ENCODE assay signal across 14 mouse cellular contexts in the genomic region with DNA sequence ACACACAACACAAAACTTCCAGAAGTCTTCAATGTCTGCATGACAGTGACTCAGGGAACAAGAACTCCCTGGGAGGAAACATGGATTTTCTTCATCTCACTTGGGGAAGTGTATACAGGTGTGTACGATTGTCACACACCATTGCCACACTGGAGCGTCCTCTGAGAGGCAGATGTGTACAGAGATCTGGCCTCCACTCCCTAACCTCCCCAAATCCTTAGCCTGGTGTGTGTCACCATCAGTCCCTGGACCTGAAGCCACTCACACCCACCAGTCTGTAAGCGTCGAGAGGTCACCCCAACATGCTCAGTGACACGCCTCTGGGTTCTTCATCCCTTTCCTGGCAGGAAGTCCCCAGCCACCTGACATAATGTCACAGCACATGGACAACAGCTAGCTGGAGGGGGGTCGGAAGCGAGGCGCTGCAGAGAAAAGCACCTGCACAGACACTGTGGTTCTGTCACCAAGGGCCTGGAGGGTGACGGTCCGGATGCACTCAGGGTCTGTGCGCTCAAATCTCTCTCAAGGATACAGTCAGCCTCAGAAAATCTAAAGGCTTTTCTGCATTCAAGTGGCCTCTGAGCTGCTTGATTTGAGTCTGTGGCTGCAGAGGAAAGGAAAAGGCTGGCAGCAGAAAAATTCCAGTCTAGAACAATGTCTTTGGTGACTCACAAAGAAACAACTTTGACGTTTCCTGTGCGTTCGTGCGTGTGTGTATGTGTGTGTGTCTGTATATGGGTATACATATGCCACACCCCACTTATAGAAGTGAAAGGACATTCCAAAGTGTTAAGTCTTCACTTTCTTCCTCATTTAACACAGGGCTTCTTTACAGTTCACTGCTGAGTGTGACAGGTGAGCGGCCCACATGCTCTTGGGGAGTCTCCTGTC.
A peak's percentile ranks its signal among the peaks of the same experiment; 100 is the strongest.
DNase-seq lines count a peak whose midpoint lies in the region; ATAC-seq and TF ChIP-seq lines count a peak whose summit lies in the region.
"Had no signal": no experiment of that assay in that cellular context is flagged by ENCODE, and none has a peak within 500 bp of the region (broad histone marks: within the 10 kb centered on the region; RNA-seq: fewer than 3 reads in every experiment).

No protein-coding gene starts in this region.

- no peak overlapping the region for H3K9ac ChIP-seq in forebrain, embryonic 12.5 days

- H3K27ac ChIP-seq in embryonic facial prominence, embryonic 10.5 days (replicated peaks): 0 out of 2 replicates have a peak overlapping the region, but pooled peaks have one; percentile 12
- peak overlapping the region; percentile 25; the same call in 1 of the 2 replicates for H3K27ac ChIP-seq in thymus, adult 2 months (ENCODE audit: control insufficient read depth, insufficient read depth, low read length)
- no peak overlapping the region for H3K27ac ChIP-seq in left cerebral cortex, adult 2 months
- no peak overlapping the region for H3K27ac ChIP-seq in forebrain, embryonic 12.5 days
- H3K27ac ChIP-seq: heart, adult 2 months had no signal

- H3K27me3 ChIP-seq in embryonic facial prominence, embryonic 10.5 days (replicated peaks; ENCODE audit: low read depth, poor library complexity, severe bottlenecking): no peaks in the 10 kb centered on the region
- no peaks in the 10 kb centered on the region for H3K27me3 ChIP-seq in thymus, adult 2 months (ENCODE audit: control insufficient read depth, insufficient read depth, low read length)
- H3K27me3 ChIP-seq in forebrain, embryonic 12.5 days: no peaks in the 10 kb centered on the region

- no peak for TF ChIP-seq CTCF in thymus, adult 2 months (IDR thresholded peaks at IDR 0.05; ENCODE audit: borderline replicate concordance, control insufficient read depth, extremely low read depth, insufficient read depth, low read length, poor library complexity)
- TF ChIP-seq CTCF in left cerebral cortex, adult 2 months (IDR thresholded peaks at IDR 0.05): no peak

- no peak overlapping the region for H3K4me2 ChIP-seq in forebrain, embryonic 12.5 days

- peaks cover 15% of the 10 kb centered on the region for H3K4me1 ChIP-seq in embryonic facial prominence, embryonic 10.5 days
- peaks cover 17% of the 10 kb centered on the region for H3K4me1 ChIP-seq in thymus, adult 2 months (replicated peaks; ENCODE audit: control insufficient read depth, insufficient read depth, low read length)
- H3K4me1 ChIP-seq in forebrain, embryonic 12.5 days: peaks cover 5% of the 10 kb centered on the region

- H3K36me3 ChIP-seq in embryonic facial prominence, embryonic 10.5 days (replicated peaks): no peaks in the 10 kb centered on the region; the same call in 1 of the 2 replicates
- H3K36me3 ChIP-seq in thymus, adult 2 months (ENCODE audit: control insufficient read depth, insufficient read depth, low read length): no peaks in the 10 kb centered on the region
- H3K36me3 ChIP-seq in forebrain, embryonic 12.5 days (replicated peaks): no peaks in the 10 kb centered on the region

- no peak overlapping the region for H3K4me3 ChIP-seq in embryonic facial prominence, embryonic 10.5 days
- H3K4me3 ChIP-seq in thymus, adult 2 months (ENCODE audit: control insufficient read depth, insufficient read depth, low read length): no peak overlapping the region
- no peak overlapping the region for H3K4me3 ChIP-seq in left cerebral cortex, adult 2 months
- H3K4me3 ChIP-seq in forebrain, embryonic 12.5 days (replicated peaks): no peak overlapping the region
- H3K4me3 ChIP-seq: heart, adult 2 months had no signal

- intact Hi-C loops in left cerebral cortex, adult 2 months (cut with DNase I): no loop called here

- H3K9me3 ChIP-seq in embryonic facial prominence, embryonic 10.5 days: no peaks in the 10 kb centered on the region
- no peaks in the 10 kb centered on the region; the same call in 1 of the 2 replicates for H3K9me3 ChIP-seq in forebrain, embryonic 12.5 days

- ATAC-seq in forebrain, embryonic 12.5 days (ENCODE audit: low FRiP score): no peak
- ATAC-seq: forebrain, embryonic 14.5 days had no signal

- 93% methylated on average over 16 of the region's 16 CpGs for WGBS in embryonic facial prominence, embryonic 10.5 days
- WGBS in thymus, adult 2 months: 23% methylated on average over 16 of the region's 16 CpGs
- 92% methylated on average over 16 of the region's 16 CpGs for WGBS in forebrain, embryonic 12.5 days

- no peak for TF ChIP-seq POLR2A in thymus, adult 2 months (IDR thresholded peaks at IDR 0.05; ENCODE audit: control insufficient read depth, extremely low read depth, insufficient read depth, low read length, poor library complexity)

- DNase-seq in 3134 (ENCODE audit: extremely low read depth, insufficient read length, low spot score): peak; percentile 38
- DNase-seq in 416B (ENCODE audit: low read depth): peak; percentile 55
- DNase-seq in embryonic facial prominence, embryonic 10.5 days (ENCODE audit: low spot score): no peak
- peak; percentile 21 for DNase-seq in thymus, adult 2 months
- no peak for DNase-seq in kidney, adult 8-10 months
- DNase-seq in left cerebral cortex, adult 2 months (ENCODE audit: extremely low spot score in 1 of 2, low spot score in 2 of 2): no peak
- DNase-seq: adrenal gland, postnatal 36 days; cerebellum, postnatal 36 days; heart, adult 2 months; heart, postnatal 10 days; liver; right cerebral cortex, postnatal 25 days had no signal

Comparison
In these comparisons a context has a peak if more than half of its experiments do, and no peak if none do; other contexts are left out.
1. DNase-seq: peak in 3134 (single experiment), 416B (single experiment) and thymus, adult 2 months (single experiment); none in embryonic facial prominence, embryonic 10.5 days (single experiment), kidney, adult 8-10 months (0 of 2) and left cerebral cortex, adult 2 months (0 of 2).
2. H3K27ac ChIP-seq: peak in embryonic facial prominence, embryonic 10.5 days (single experiment) and thymus, adult 2 months (single experiment); none in left cerebral cortex, adult 2 months (single experiment) and forebrain, embryonic 12.5 days (single experiment).